Comparison of ENCODE assay signal across 8 mouse cellular contexts in the genomic region with DNA sequence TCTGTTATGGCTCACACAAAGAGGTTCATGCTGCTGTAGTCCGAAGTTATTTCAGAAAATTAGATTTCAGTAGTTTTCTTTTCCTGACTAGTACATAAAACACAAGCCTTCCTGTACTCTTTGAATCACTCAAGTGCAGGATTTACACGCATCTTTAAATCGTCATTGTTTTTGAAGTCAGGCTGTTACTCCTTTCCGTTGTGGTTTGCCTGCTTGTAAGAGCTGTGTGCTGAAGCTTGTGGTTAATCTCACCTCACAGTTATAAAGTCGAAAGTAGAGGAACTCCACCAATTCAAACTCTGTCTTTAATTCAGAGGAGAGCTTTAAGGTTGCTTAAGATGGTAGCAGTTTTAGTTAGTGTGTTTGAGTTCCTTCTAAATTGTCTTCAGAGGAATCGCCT.
DNase-seq lines count a peak whose midpoint lies in the region; ATAC-seq and TF ChIP-seq lines count a peak whose summit lies in the region.

No protein-coding gene starts in this region.

- peak overlapping the region; percentile 56 for H3K4me3 ChIP-seq in forebrain, embryonic 10.5 days
- H3K4me3 ChIP-seq in limb, embryonic 14.5 days (replicated peaks; ENCODE audit: low read length) = peak overlapping the region; percentile 59
- H3K4me3 ChIP-seq in neural tube, embryonic 13.5 days = peak overlapping the region; percentile 54

- no peak for TF ChIP-seq POLR2A in limb, embryonic 14.5 days (IDR thresholded peaks at IDR 0.05; ENCODE audit: borderline replicate concordance, extremely low read depth, insufficient read depth, insufficient read length)

- 31% methylated on average over 6 of the region's 6 CpGs for WGBS in forebrain, embryonic 10.5 days
- WGBS in limb, embryonic 14.5 days = 22% methylated on average over 6 of the region's 6 CpGs
- WGBS in neural tube, embryonic 13.5 days = 30% methylated on average over 6 of the region's 6 CpGs

- H3K4me1 ChIP-seq in forebrain, embryonic 10.5 days = peaks cover 21% of the 10 kb centered on the region
- H3K4me1 ChIP-seq in limb, embryonic 14.5 days (ENCODE audit: control insufficient read depth, insufficient read depth, low read length) = no peaks in the 10 kb centered on the region
- H3K4me1 ChIP-seq in neural tube, embryonic 13.5 days (replicated peaks) = peaks cover 14% of the 10 kb centered on the region

- peak overlapping the region; percentile 56; the same call in 1 of the 2 replicates for H3K9ac ChIP-seq in limb, embryonic 14.5 days (ENCODE audit: low read depth, low read length, severe bottlenecking)
- peak overlapping the region; percentile 75 for H3K9ac ChIP-seq in neural tube, embryonic 13.5 days

- DNase-seq in thymus, adult 18-20 months = peak; percentile 1 to 35
- DNase-seq in thymus, postnatal 4 days = no peak
- no peak for DNase-seq in forebrain, embryonic 10.5 days (ENCODE audit: extremely low spot score, low spot score)
- no peak for DNase-seq in limb, embryonic 14.5 days (ENCODE audit: low spot score)
- no peak for DNase-seq in layer of hippocampus, adult 9-11 months
- no peak for DNase-seq in spleen, postnatal 10 days (ENCODE audit: low spot score in 2 of 2)
- no peak for DNase-seq in gastrocnemius, adult 8-10 months (ENCODE audit: low spot score in 2 of 2)

- H3K4me2 ChIP-seq in limb, embryonic 14.5 days (replicated peaks; ENCODE audit: low read depth, low read length, severe bottlenecking) = peak overlapping the region; percentile 84
- H3K4me2 ChIP-seq in neural tube, embryonic 13.5 days = peak overlapping the region; percentile 88

- H3K27ac ChIP-seq in forebrain, embryonic 10.5 days = no peak overlapping the region
- no peak overlapping the region for H3K27ac ChIP-seq in limb, embryonic 14.5 days (replicated peaks; ENCODE audit: low read depth, low read length)
- H3K27ac ChIP-seq in neural tube, embryonic 13.5 days (replicated peaks) = no peak overlapping the region

- H3K27me3 ChIP-seq in forebrain, embryonic 10.5 days (ENCODE audit: poor library complexity, severe bottlenecking) = peaks cover 16% of the 10 kb centered on the region
- no peaks in the 10 kb centered on the region for H3K27me3 ChIP-seq in limb, embryonic 14.5 days (ENCODE audit: control insufficient read depth, insufficient read depth, low read length)
- H3K27me3 ChIP-seq in neural tube, embryonic 13.5 days = peaks cover 12% of the 10 kb centered on the region

- ATAC-seq in limb, embryonic 14.5 days (ENCODE audit: low FRiP score, low read depth) = no peak
- no peak for ATAC-seq in neural tube, embryonic 13.5 days (ENCODE audit: low read depth)

- H3K9me3 ChIP-seq in forebrain, embryonic 10.5 days = no peaks in the 10 kb centered on the region
- no peaks in the 10 kb centered on the region for H3K9me3 ChIP-seq in limb, embryonic 14.5 days (ENCODE audit: control insufficient read depth, low read length)
- H3K9me3 ChIP-seq in neural tube, embryonic 13.5 days = no peaks in the 10 kb centered on the region

- no peaks in the 10 kb centered on the region for H3K36me3 ChIP-seq in forebrain, embryonic 10.5 days (replicated peaks)
- H3K36me3 ChIP-seq in limb, embryonic 14.5 days (ENCODE audit: control insufficient read depth, insufficient read depth, low read length) = no peaks in the 10 kb centered on the region
- H3K36me3 ChIP-seq in neural tube, embryonic 13.5 days = no peaks in the 10 kb centered on the region

Comparison
In these comparisons a context has a peak if more than half of its experiments do, and no peak if none do; other contexts are left out.
1. DNase-seq: peak in thymus, adult 18-20 months (2 of 2); none in thymus, postnatal 4 days (single experiment), forebrain, embryonic 10.5 days (single experiment), limb, embryonic 14.5 days (single experiment), layer of hippocampus, adult 9-11 months (single experiment), spleen, postnatal 10 days (0 of 2) and gastrocnemius, adult 8-10 months (0 of 2).
2. Peak in every context shown above with its lines, with median percentiles within 50 percentile points of each other: H3K4me3 ChIP-seq.